Mouse (Mus musculus) hindbrain, embryonic 13.5 days (tissue): ENCODE data around the gene Olfr399. TPM values are rescaled to one million over a fixed set of nuclear protein-coding genes. Genes with fewer than 3 reads are reported as not detected.

Experiments used
- ATAC-seq: fragments of 200-750 bp; cut with Nextera tagmentation; 2 replicates; pipeline ENCODE4 v1.8.0; 2017; ENCODE audit warnings: moderate TSS enrichment; ENCODE audit not compliant: low FRiP score
- H3K27ac ChIP-seq: fragments of 300-500 bp; sonication (generic); 2 replicates; pipeline ENCODE4 v1.5.1; 2015; ENCODE audit warnings: inconsistent platforms, mild to moderate bottlenecking, moderate library complexity
- H3K27me3 ChIP-seq: fragments of 300-500 bp; sonication (generic); 2 replicates; pipeline ENCODE4 v1.6.1; 2015; ENCODE audit warnings: mild to moderate bottlenecking, inconsistent platforms
- H3K36me3 ChIP-seq: fragments of 300-500 bp; sonication (generic); 2 replicates; pipeline ENCODE4 v1.6.1; 2015; ENCODE audit warnings: mild to moderate bottlenecking, inconsistent platforms
- H3K4me1 ChIP-seq: fragments of 300-500 bp; sonication (generic); replicated peaks from 2 replicates; pipeline ENCODE4 v1.6.1; 2015; ENCODE audit warnings: inconsistent platforms
- H3K4me2 ChIP-seq: fragments of 300-500 bp; sonication (generic); 2 replicates; pipeline ENCODE4 v1.6.1; 2015; ENCODE audit warnings: inconsistent platforms, mild to moderate bottlenecking, moderate library complexity
- H3K4me3 ChIP-seq: fragments of 300-500 bp; sonication (generic); 2 replicates; pipeline ENCODE4 v1.5.1; 2015; ENCODE audit warnings: mild to moderate bottlenecking, inconsistent platforms
- H3K9ac ChIP-seq: fragments of 300-500 bp; sonication (generic); 2 replicates; pipeline ENCODE4 v1.6.1; 2015; ENCODE audit warnings: mild to moderate bottlenecking, inconsistent platforms
- H3K9me3 ChIP-seq: fragments of 300-500 bp; sonication (generic); 2 replicates; pipeline ENCODE4 v1.6.1; 2016; ENCODE audit warnings: inconsistent platforms
- WGBS: fragments of 180-500 bp; shearing (Covaris S2); methylation state at CpG from one replicate; pipeline ENCODE4 v1.1.7; 2015; 5-methylcytosine and 5-hydroxymethylcytosine counted together
- polyA plus RNA-seq: library from polyadenylated mRNA; unstranded; fragments of >200 nt; fragmentation: Nextera tagmentation; extraction: Ambion mirVana; gene quantifications from 2 replicates; pipeline ENCODE4 v1.2.1, GENCODE M21; 2015

Olfr399 gene
- not detected in 2 replicates for polyA plus RNA-seq

GRCm38 (mm10) chr11:74056451-74056850 lies at the start of gene Olfr399, which contains the start of gene Olfr139:
Olfr399 (minus strand) TSS chr11:74056615.
Olfr139 (minus strand) TSS chr11:74056551.
- Histone ChIP-seq H3K9me3 (peaks cover 24% of the 10 kb centered on the region; the same call in 1 of the 2 replicates), H3K27ac (no peak within 1 kb of the TSS), H3K36me3 (no peaks in the 10 kb centered on the region), H3K27me3 (no peaks in the 10 kb centered on the region), H3K9ac (no peak within 1 kb of the TSS), H3K4me3 (no peak within 1 kb of the TSS), H3K4me1 (no peaks in the 10 kb centered on the region), H3K4me2 (no peak within 1 kb of the TSS)
- WGBS: 76% methylated on average over 2 of the region's 2 CpGs
- no peak for ATAC-seq

DNA sequence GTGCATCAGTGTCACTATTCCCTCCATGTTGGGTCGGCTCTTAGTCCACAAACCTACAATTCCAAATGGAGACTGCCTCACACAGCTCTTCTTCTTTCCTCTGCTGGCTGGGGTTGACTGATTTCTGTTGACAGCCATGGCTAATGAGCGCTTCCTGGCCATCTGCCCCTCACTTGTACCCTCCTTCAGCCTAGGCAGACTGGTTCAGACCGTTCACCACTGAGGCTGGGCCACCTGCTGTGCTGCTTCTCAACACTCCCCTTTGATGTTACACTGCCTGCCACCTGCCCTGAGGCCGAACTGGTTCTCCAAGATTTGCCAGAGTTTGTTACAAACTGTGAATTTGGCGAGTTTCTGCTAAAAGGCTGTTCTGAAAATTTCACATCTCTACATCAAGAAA lies 48.7 kb upstream of the Olfr399 start:
- Histone ChIP-seq H3K9me3 (peaks cover 30% of the 10 kb centered on the region), H3K27ac (no peak overlapping the region), H3K36me3 (no peaks in the 10 kb centered on the region), H3K4me2 (no peak overlapping the region), H3K4me1 (no peaks in the 10 kb centered on the region), H3K27me3 (no peaks in the 10 kb centered on the region), H3K9ac (no peak overlapping the region), H3K4me3 (no peak overlapping the region)
- WGBS: 36% methylated on average over 5 of the region's 5 CpGs
- ATAC-seq: no peak

DNA sequence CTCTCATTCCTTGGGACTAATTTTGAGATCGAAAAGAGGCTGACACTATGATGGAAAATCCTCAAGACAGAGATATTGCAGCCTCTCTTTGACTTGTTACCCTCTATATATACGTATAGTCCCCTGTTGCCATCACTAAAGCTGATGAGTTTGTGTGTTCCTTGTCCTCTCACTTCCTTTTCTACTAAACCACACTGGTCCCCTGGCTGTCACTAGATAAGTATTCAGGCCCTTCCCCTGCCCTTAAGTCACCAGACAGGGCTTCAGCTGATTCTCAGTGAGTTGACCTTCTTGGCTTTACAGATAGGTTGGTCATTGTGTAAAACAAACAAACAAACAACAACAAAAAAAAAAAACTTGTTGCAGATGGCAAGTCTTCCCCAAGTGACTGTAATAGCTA lies 45.1 kb upstream of the Olfr399 start:
- no peaks in the 10 kb centered on the region for H3K4me1 ChIP-seq
- WGBS: 47% methylated on average over 2 of the region's 2 CpGs
- no peak for ATAC-seq
- no peak overlapping the region for H3K9ac ChIP-seq
- no peak overlapping the region for H3K27ac ChIP-seq
- no peaks in the 10 kb centered on the region for H3K36me3 ChIP-seq
- no peak overlapping the region for H3K4me3 ChIP-seq
- no peaks in the 10 kb centered on the region for H3K27me3 ChIP-seq
- no peak overlapping the region for H3K4me2 ChIP-seq
- H3K9me3 ChIP-seq: peaks cover 25% of the 10 kb centered on the region

- no peaks in the 10 kb centered on the region for H3K4me1 ChIP-seq
- H3K27ac ChIP-seq: no peak overlapping the region
- H3K4me2 ChIP-seq: no peak overlapping the region
- H3K9ac ChIP-seq: no peak overlapping the region
- H3K4me3 ChIP-seq: no peak overlapping the region
- H3K36me3 ChIP-seq: no peaks in the 10 kb centered on the region
- no peak for ATAC-seq
- peaks cover 32% of the 10 kb centered on the region for H3K9me3 ChIP-seq
- no peaks in the 10 kb centered on the region for H3K27me3 ChIP-seq
- WGBS: 76% methylated on average over 2 of the region's 2 CpGs
These were observed 44.3 kb upstream of the Olfr399 start for GRCm38 (mm10) chr11:74100724-74101123.

DNA sequence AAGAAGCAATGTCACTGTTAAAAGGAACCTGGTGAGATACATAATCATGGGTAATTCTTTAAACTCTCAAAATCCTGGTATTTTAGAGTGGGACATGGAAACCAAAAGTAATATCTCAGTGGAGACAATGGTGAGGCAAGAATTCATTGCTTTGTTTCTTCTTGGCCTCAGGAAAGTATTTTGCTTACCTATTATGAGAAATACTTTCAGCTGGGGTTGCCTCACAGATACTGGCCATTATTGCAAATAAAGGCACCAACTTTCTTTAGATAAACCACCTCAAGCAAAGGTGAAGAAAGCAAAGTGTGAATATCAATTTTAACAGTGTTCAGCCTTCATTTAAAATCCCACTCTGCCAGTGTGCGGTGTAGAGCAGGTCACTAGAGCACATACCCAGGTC lies 13.2 kb upstream of the Olfr399 start, which contains the start of gene Zfp616:
Gene Zfp616, plus strand, starts transcription at position 301 of the 400 bp plus-strand sequence.
- H3K27me3 ChIP-seq: no peaks in the 10 kb centered on the region
- H3K4me3 ChIP-seq: no peak within 1 kb of the TSS
- peaks cover 13% of the 10 kb centered on the region; the same call in 1 of the 2 replicates for H3K9me3 ChIP-seq
- no peaks in the 10 kb centered on the region for H3K36me3 ChIP-seq
- no peak within 1 kb of the TSS for H3K9ac ChIP-seq
- H3K4me1 ChIP-seq: no peaks in the 10 kb centered on the region
- no peak within 1 kb of the TSS for H3K4me2 ChIP-seq
- H3K27ac ChIP-seq: no peak within 1 kb of the TSS
- WGBS: 94% methylated on average over 1 of the region's 1 CpGs
- ATAC-seq: no peak

DNA sequence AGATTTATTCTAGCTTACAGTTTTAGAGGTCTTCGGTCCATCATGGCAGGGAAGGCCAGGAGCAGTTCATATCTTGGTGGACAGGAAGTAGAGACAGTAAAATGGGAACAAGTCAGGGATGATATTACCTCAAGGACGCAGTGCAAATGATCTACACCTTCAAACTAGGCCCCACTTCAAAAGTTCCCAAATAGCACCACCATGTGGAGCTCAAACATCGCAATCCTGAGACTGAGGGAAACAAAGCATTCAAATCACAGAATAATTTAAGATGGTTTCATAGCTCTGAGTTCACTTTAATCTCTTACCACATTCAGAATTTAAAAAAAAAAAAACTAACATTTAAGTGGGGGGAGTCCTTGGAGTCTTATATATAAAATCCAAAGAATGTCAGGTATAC lies 5.1 kb downstream of the Olfr399 start:
- Histone ChIP-seq H3K27me3 (no peaks in the 10 kb centered on the region), H3K4me3 (no peak overlapping the region), H3K9me3 (peaks cover 16% of the 10 kb centered on the region; the same call in 1 of the 2 replicates), H3K4me1 (no peaks in the 10 kb centered on the region), H3K36me3 (no peaks in the 10 kb centered on the region), H3K27ac (no peak overlapping the region), H3K9ac (no peak overlapping the region), H3K4me2 (no peak overlapping the region)
- WGBS: 69% methylated on average over 3 of the region's 3 CpGs
- ATAC-seq: no peak

Other genes starting within 250 kb of the Olfr399 start
- gene Olfr392, start 239.6 kb downstream of the Olfr399 start, polyA plus RNA-seq: not detected in 2 replicates
- not detected in 2 replicates for gene Olfr393, start 205.2 kb downstream of the Olfr399 start, polyA plus RNA-seq
- not detected in 2 replicates for gene Olfr394, start 165.8 kb downstream of the Olfr399 start, polyA plus RNA-seq
- not detected in 2 replicates for gene Olfr395, start 147.3 kb downstream of the Olfr399 start, polyA plus RNA-seq
- not detected in 2 replicates for gene Olfr23, start 119.9 kb downstream of the Olfr399 start, polyA plus RNA-seq
- not detected in 2 replicates for gene Olfr397, start 95.8 kb downstream of the Olfr399 start, polyA plus RNA-seq
- gene Olfr398, start 66.2 kb downstream of the Olfr399 start, polyA plus RNA-seq: 0.04 TPM in 1 of 2 replicates, not detected in the other
- gene Olfr139, start 64 bp downstream of the Olfr399 start, polyA plus RNA-seq: not detected in 2 replicates
- not detected in 2 replicates for gene Zfp616, start 13.3 kb upstream of the Olfr399 start, polyA plus RNA-seq
- gene Olfr401, start 57.1 kb upstream of the Olfr399 start, polyA plus RNA-seq: not detected in 2 replicates
- not detected in 2 replicates for gene Olfr402, start 96.9 kb upstream of the Olfr399 start, polyA plus RNA-seq
- not detected in 2 replicates for gene Olfr403, start 129.6 kb upstream of the Olfr399 start, polyA plus RNA-seq
- not detected in 2 replicates for gene Olfr43, start 154.8 kb upstream of the Olfr399 start, polyA plus RNA-seq
- gene Olfr406, start 203.2 kb upstream of the Olfr399 start, polyA plus RNA-seq: not detected in 2 replicates
- gene Olfr59, start 227.1 kb upstream of the Olfr399 start, polyA plus RNA-seq: not detected in 2 replicates